Mouse (Mus musculus) lung, postnatal 0 days (tissue): ENCODE measurements at regions not wholly inside any gene's neighbourhood (a gene's known extent, or its start where the extent isn't known, plus 50 kb on each side); places are given as distances from the start of the nearest gene placed in this dataset.

Experiments used
- CTCF ChIP-seq: IDR thresholded peaks from 2 replicates; pipeline ENCODE4 v1.5.1; 2016; ENCODE audit warnings: antibody characterized with exemption, mild to moderate bottlenecking
- EP300 ChIP-seq: IDR thresholded peaks from 2 replicates; pipeline ENCODE4 v1.6.1; 2016; ENCODE audit warnings: antibody characterized with exemption, mild to moderate bottlenecking, control low read depth

- TF ChIP-seq CTCF (no peak), EP300 (no peak)
Measured at GRCm38 (mm10) chr2:160455617-160456016, 88.8 kb upstream of the Mafb start.
